Mouse (Mus musculus): ENCODE data around the gene Hivep3.
A peak's percentile ranks its signal among the peaks of the same experiment; 100 is the strongest.

Hivep3 gene

GRCm38 (mm10) chr4:120186934-120187333 lies 453.4 kb downstream of the Hivep3 start:
- H3K27me3 ChIP-seq (ENCODE audit: insufficient read depth, low read length), result peaks cover 2% of the 10 kb centered on the region; the same call in 1 of the 2 replicates
- 0 out of 2 replicates have a peak, but pooled peaks cover 6% of the 10 kb centered on the region for H3K4me1 ChIP-seq (replicated peaks; ENCODE audit: low read depth, low read length)
- TF ChIP-seq NANOG (IDR thresholded peaks at IDR 0.05; ENCODE audit: borderline replicate concordance, low read length), result no peak
- peak; percentile 99 for TF ChIP-seq CTCF (conservative IDR thresholded peaks at IDR 0.05; ENCODE audit: low read length)
- no peak overlapping the region for H3K4me3 ChIP-seq (replicated peaks; ENCODE audit: low read length)
- H3K9me3 ChIP-seq (ENCODE audit: low read length), result peaks cover 19% of the 10 kb centered on the region
- H3K36me3 ChIP-seq (ENCODE audit: insufficient read depth, low read length), result no peaks in the 10 kb centered on the region
